Mouse (Mus musculus): ENCODE results near the gene E330017A01Rik.

The E330017A01Rik gene

DNA sequence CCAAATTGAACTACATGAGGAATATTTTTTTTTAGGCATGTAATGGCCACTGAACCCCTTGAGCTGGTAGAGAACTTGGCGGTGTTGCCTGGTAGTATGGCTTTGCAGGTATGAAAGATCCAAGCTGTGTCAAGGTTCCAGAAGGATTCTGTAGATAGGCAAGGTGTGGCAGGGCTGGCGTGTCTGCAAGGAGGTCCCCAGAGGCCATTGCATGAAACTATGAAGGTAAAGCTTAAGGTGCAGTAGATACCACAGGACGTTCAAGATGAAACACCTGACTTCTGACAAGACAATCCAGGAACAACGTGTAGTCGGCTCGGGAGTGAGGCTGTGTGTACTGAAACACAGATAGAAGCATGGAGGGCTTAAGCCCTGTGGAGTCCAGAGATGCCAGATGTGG, 20.1 kb upstream of the E330017A01Rik start:
- WGBS = 97% methylated on average over 6 of the region's 6 CpGs

DNA sequence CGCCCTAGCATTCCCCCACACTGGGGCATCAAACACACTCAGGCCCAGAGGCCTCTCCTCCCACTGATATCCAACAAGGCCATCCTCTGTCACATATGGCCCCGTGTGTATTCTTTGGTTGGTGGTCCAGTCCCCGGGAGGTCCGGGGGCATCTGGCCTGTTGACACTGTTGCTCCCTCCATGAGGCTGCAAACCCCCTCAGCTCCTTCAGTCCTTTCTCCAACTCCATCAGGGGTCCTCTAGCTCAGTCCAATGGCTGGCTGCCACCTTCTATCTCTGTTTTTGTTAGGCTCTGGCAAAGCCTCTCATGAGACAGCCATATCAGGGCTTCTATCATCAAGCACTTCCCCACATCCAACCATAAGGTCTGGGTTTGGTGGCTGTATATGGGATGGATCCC, 18.0 kb upstream of the E330017A01Rik start:
- WGBS = 85% methylated on average over 4 of the region's 4 CpGs

DNA sequence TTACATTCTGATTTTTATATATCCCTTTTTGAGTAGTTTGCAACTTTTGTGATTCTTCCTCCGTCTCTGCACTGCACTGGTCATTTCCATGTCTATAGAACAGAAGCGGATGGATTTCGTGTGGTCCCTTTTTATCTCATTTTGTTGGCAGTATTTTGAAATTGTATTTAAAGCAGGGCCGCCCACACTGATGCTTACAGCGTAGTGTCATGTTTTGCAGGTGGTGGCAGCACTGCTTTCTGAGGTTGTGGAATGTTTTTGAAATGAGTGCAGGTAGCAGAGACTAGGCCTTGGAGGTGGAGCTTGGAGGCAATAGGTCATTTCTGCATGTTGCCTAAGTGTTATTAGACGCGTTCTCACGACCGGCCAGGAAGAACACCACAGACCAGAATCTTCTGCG, 11.4 kb upstream of the E330017A01Rik start:
- WGBS = 71% methylated on average over 10 of the region's 10 CpGs

DNA sequence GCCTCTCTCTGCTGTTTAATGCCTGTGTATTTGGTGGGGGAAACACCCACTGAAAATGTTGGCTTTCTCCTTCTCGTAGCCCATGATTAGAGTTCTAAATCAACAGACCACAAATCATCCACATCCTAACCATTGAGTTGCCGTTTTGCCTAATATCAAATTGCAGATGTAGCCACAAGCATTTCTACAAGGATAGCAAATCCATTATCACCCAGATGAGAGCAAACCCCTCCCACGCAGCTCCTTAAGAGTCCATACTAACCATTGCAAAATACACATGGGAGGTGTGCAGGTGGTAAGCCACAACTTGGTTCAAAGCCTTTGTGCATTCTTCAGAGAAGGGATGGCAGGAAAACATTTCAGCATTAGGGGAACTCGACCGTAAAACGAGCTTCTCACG, 523 bp downstream of the E330017A01Rik start:
- 84% methylated on average over 7 of the region's 7 CpGs for WGBS

DNA sequence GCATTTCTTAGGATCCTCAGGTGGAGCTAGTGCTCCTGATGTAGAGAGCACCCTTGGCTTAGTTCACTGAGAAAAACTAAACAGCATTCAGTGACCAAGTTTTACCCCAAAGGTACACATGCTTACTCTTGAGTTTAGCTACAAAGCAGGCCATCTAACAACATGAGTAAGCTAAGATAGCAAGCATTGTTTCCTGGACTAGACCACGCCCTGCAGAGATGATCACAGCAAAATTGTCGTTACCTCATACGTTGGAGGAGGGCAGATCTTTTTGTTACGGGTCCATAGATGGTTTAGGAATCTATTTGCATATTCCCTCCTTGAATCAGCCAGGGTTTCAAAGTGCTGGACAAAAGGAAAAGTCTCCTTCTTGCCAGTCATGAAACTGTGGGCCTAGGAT, 1.1 kb downstream of the E330017A01Rik start:
- 82% methylated on average over 4 of the region's 4 CpGs for WGBS

DNA sequence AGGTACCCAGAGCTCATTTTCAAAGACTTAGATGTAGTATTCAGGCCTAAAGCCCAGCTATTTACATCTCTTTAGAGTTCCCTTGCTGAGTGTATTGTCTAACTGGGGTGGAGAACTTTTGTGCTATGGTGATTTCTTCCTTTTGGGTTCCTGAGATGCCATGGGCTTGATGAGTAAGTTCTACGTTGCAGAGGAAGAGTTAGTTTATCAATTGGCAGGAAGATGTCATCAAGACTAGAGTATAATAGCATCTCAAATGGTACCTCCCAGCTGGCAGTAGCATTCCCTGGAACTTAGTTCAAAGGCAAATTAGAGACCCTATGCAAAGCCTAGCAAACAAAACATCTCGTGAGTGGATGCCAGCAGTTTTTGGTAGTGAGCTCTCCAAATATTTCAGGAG, 2.7 kb downstream of the E330017A01Rik start:
- WGBS = 59% methylated on average over 2 of the region's 2 CpGs

DNA sequence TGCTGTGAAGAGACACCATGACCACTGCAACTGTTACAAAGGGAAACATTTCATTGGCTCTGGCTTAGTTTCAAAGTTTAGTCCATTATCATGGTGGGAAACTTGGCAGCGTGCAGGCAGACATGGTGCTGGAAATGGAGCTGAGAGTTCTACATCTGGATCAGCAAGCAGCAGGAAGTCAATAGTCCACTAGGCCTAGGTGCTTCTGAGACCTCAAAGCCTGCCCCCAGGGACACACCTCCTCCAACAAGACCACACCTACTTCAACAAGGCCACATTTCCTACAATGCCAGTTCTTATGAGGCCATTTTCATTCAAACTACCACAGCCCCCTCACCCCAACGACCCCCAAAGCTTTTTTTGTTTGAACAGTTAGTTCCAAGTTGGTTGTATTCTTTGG, 8.8 kb downstream of the E330017A01Rik start:
- WGBS = 61% methylated on average over 2 of the region's 2 CpGs

DNA sequence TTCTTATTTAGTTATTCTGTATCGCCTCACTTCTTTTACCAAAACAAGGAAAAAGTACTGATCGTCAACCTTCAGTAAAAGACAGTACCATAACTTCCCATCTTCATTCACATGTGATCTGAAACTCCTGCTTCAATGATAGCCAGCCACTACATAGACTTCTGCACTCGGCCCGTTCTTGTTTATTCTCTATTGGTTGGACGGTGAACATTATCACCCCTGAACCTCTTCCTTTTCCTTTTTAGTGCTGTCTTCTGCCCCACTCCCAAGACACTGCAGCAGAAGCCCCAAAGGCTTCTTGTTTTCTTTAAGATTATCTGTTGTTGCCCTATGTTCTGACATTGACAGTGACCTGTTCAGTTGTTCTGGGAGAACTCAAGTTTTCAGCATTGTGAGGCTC, 9.6 kb downstream of the E330017A01Rik start:
- 93% methylated on average over 5 of the region's 5 CpGs for WGBS

DNA sequence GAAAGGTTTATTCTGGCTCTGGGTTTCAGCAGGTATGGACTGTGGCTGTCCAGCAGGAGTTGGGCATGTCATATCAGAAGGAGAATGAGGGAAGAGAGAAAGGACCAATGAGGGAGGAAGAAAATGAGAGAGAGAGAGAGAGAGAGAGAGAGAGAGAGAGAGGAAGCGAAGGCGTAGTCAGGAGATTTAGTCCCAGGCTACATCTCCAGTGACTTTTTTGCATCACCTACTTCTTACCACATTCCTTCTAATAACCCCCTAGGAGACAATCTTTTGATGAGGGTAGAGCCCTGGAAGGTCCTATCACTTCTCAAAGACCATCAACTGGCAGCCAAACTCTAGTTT, 10.2 kb downstream of the E330017A01Rik start:
- WGBS = 100% methylated on average over 2 of the region's 2 CpGs

DNA sequence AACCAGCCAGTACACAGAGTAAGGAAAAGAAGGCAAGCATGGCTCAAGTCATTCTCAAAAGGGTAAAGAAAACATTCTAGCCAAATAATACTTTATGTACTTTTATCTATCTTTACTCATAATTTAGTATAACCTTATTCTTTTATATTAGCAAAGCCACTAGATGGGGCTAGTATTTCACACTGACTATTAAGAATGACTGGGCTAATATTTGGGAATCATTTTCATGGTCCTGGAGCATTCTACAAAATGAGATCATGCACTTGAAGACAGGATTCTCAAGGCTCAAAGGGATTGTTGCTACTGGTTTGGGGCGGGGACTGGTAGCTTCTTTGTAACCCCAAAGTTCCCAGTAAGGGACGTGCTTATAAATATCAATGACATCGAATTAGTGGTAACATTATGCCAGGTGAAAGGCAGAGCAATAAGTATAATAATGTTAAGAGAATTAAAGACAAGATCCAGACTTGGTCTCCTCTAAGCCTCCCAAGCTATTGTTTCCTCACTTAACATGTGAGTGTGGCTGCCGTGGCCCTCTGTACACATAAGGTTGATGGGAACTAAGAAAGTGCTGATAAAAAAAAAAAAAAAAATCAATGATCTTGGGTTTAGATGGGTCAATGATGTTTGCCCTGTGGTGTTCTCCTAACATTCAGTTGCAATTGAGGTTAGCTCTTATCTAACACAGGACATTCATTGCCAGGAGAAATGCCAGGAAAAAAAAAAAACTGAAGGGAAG, 10.8 kb downstream of the E330017A01Rik start:
- WGBS = 94% methylated on average over 4 of the region's 4 CpGs

DNA sequence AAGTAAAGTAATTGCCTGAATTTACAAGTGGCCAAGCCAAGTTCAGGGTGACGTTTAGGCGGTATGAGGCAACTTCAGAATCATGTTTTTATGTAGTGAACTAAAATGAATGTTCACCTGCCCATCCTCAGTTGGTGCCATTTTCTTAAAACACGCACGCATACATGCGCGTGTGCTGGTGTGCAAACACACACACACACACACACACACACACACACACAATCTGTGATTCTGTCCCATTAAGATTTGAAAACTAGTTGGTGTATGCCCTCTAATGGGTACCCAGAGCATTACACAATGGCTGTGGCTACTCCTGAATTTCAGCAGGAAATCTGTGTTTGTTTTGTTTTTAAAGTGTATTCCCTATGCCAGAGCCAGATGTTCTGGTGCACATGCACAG, 14.6 kb downstream of the E330017A01Rik start:
- 55% methylated on average over 6 of the region's 6 CpGs for WGBS

DNA sequence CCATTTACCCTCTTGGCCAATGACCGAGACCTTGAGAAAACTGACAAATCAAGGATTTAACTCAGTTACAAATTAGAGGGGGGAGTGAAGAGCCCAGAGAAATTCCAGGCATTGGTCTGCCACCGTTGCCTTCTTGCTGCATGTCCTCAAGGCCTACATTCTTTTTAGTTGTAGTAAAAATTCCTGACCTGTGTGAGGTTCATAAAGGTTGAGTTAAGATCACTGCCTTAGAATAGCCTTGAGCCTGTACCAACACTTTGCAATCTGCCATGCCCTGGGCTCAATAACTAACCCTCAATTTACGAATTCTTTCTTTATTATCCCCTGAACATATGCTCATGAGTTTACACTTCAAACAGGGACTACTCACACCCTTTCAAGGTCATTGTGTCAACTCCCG, 15.4 kb downstream of the E330017A01Rik start:
- WGBS = 91% methylated on average over 4 of the region's 4 CpGs

DNA sequence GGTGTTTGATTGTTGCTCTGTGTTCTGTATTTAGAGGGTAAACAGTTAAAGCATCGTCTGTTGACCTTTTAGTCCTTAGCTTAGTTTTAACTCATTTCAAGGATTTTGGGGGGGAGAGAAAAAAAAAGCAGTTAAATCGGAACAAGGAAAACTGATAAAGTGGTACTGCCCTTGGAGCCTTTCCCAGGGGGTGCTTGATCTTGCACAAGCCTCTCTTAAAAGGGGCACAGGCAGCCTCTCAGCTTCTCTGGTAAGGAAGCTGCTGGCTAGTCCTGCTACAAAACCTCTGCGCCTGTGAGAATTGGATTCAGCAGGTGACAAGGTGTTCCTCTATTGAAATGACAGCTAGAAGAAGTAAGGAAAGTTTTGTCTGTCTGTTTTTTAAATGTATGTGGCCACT, 16.2 kb downstream of the E330017A01Rik start:
- WGBS = 90% methylated on average over 3 of the region's 3 CpGs

DNA sequence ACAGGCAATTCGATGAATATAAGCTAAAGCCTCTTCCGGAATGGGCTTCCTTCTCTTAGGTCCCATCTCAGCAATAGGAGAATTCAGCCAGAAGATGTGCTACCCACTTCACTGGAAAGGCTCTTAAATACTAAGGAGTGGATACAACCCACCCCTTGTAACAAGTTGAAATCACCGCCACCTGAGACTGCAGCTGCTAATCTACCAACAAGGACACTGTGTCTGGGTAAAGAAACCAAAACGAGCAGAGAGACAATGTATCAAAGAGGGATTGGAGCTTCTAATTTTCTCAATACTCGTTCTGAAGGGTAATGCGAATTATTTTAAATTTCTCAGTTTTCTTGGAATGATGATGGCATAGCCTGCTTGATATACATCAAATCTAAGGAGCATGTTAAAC, 21.7 kb downstream of the E330017A01Rik start, which contains the start of gene Gm813:
Gene Gm813, minus strand, starts transcription at position 101 of the 400 bp plus-strand sequence.
- 82% methylated on average over 6 of the region's 6 CpGs for WGBS

DNA sequence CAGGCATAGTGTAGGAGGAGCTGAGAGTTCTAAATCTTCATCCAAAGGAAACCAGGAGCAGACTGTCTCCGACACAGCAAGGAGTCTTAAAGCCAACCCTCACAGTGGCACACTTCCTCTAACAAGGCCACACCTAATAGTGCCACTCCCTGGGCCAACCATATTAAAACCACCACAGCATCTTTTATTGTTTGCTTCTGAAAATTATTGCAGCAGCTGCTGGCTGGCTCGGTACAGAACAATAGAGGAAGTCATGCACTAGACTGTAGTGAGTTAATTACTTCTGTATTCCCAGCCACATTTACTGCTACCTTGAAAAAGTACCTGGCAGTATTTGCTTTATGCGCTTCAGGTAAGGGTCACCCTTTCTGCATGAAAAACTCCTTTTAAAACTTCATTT, 25.6 kb downstream of the E330017A01Rik start:
- WGBS = 69% methylated on average over 3 of the region's 3 CpGs

DNA sequence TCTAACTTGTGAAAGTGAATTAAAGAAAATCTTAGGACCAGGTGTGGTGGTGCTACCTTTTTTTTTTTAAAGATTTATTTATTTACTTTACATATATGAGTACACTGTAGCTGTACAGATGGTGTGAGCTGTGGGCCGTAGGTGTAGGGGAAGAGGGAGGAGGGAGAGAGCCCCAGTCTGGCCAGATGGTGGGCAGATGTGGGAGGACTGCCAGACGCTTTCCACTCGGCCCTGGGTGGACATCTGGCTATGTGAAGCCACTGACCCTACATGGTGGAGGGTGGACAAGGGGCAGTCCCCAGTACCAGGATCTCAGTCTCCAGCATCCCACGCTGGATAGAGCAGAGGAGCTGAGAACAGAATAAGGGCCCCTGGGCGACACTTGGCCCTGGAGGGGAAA, 31.4 kb downstream of the E330017A01Rik start:
- WGBS = 80% methylated on average over 5 of the region's 5 CpGs

DNA sequence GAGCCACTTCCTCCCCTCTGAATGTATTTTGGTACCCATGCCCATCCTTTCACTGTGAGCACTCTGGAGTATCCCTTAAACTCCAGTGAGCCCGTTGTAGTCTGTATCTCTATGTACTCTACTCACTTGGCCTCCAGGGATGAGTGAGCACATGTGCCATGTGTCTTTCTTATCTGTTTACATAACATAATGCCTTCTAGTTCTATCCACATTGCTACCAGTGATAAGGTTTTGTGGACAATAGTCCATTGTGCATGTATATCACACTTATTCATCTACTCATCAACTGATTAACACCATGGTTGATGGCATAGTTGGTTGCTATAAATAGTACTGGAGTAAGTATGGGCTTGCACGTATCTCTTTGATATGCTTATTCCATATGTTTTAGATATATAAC, 34.7 kb downstream of the E330017A01Rik start:
- WGBS = 82% methylated on average over 2 of the region's 2 CpGs

DNA sequence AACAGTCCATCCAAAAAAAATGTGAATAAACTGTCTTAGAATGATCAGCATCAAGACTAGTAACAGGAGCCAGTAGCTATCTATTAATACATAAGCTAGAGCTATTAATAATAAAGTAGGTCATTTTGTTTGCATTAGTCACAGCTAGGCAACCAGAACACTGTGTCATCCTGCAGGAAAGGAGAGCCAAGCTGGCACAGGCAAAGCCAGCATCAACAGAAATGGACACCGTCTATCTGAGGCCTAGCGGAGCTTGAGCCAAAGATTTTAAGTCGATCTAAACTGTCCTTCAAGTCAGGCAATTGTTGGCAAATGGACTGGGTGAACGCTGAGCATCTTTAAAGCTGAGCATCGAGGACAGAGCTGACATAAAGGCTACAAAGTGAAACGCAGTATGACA, 37.7 kb downstream of the E330017A01Rik start:
- 82% methylated on average over 6 of the region's 6 CpGs for WGBS

DNA sequence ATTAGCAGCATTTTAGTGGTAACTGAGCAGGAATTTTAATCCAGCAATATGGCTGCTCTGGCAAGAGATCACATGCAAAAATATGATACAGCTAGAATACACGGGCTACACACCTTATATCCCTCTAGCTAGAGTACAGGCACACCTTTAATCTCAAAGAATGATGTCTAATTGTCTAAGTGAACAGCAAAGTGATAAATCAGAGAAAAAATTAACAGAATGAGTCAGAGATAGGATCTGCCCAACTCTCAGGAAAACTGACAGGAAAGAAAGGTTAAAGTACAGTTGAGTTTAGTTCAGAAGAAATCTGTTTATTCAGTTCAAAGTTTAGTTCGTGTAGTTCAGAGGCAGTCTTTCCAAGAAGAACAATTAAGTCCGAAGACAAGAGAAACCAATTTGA, 47.2 kb downstream of the E330017A01Rik start:
- 78% methylated on average over 3 of the region's 3 CpGs for WGBS

All from cerebral cortex, adult 2 months (tissue).